Mouse (Mus musculus): ENCODE measurements around the gene Spata17. TPM values are rescaled to one million over a fixed set of nuclear protein-coding genes. Genes with fewer than 3 reads are reported as not detected.

Spata17 gene
- total and polyA plus RNA-seq, 3 experiments = 0.24 TPM; not detected in 2

DNA sequence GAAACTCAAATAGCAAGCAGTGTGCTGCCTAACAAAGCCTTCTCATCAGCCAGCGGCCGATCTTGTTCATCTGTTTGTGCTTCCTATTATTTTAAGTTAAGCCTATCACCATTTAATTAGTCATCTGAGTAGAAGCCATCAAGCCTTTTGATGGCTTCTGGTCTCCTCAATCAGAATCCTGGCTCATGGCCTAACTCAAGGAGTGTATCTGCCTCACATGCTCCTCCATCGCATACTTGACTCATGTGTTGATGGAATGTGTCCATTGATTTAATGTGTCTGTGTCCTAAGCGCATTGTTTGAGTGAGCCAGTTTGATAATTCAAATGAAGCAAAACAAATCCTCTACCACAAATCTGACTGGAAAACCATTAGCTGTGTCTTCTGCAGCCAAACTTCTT is 113.1 kb downstream of the Spata17 start:
- Histone ChIP-seq H3K9ac (ENCODE audit: insufficient read depth, low read depth) (no peak overlapping the region), H3K4me2 (ENCODE audit: insufficient read depth, low read depth, poor library complexity, severe bottlenecking) (no peak overlapping the region), H3K27me3 (replicated peaks) (no peaks in the 10 kb centered on the region), H3K27ac (ENCODE audit: insufficient read depth, low read depth) (no peak overlapping the region), H3K36me3 (replicated peaks in 1 of 2; ENCODE audit: control insufficient read depth in 1 of 2, insufficient read depth in 1 of 2, low read length in 1 of 2) (no peaks in the 10 kb centered on the region), H3K79me2 (replicated peaks; ENCODE audit: control insufficient read depth, extremely low read depth, insufficient read depth, poor library complexity, severe bottlenecking) (no peaks in the 10 kb centered on the region), H3K9me3 (replicated peaks; ENCODE audit: low read length) (no peaks in the 10 kb centered on the region), H3K4me3 (replicated peaks in 1 of 3; ENCODE audit: low read depth in 2 of 3, low read length in 2 of 3, poor library complexity in 1 of 3) (no peak overlapping the region), H3K4me1 (ENCODE audit: control insufficient read depth in 1 of 2, insufficient read depth in 2 of 2) (no peaks in the 10 kb centered on the region)
- in situ Hi-C loops (cut with MboI; ENCODE audit: low pct_ligation_motif_present, low pct_unique_long_range_greater_than_20kb, low sequenced_read_pairs) (no loop called here), dilution Hi-C loops (cut with MboI; ENCODE audit: extremely low pct_ligation_motif_present, extremely low pct_unique_long_range_greater_than_20kb, low sequenced_read_pairs) (no loop called here)
- TF ChIP-seq MYC (IDR thresholded peaks at IDR 0.05; ENCODE audit: low read depth, low read length) (no peak), POLR2A (IDR thresholded peaks at IDR 0.05; ENCODE audit: low read depth, low read length) (no peak), SIN3A (IDR thresholded peaks at IDR 0.05; ENCODE audit: low read length) (no peak), ZNF384 (IDR thresholded peaks at IDR 0.05; ENCODE audit: low read depth, low read length) (no peak), SMC3 (IDR thresholded peaks at IDR 0.05; ENCODE audit: low read depth, low read length) (no peak), PAX5 (IDR thresholded peaks at IDR 0.05; ENCODE audit: low read length) (no peak), MXI1 (IDR thresholded peaks at IDR 0.05; ENCODE audit: low read depth, low read length) (no peak), MAFK (IDR thresholded peaks at IDR 0.05; ENCODE audit: insufficient replicate concordance, low read length) (no peak), TCF12 (IDR thresholded peaks at IDR 0.05; ENCODE audit: low read depth, low read length) (no peak), CHD2 (IDR thresholded peaks at IDR 0.05; ENCODE audit: low read length) (no peak), ZKSCAN1 (IDR thresholded peaks at IDR 0.05; ENCODE audit: borderline replicate concordance, low read depth, low read length) (no peak), MEF2A (IDR thresholded peaks at IDR 0.05; ENCODE audit: borderline replicate concordance, low read depth, low read length) (no peak), KAT2A (IDR thresholded peaks at IDR 0.05; ENCODE audit: insufficient replicate concordance, low read length) (no peak), BHLHE40 (IDR thresholded peaks at IDR 0.05; ENCODE audit: low read depth, low read length) (no peak), CHD1 (IDR thresholded peaks at IDR 0.05; ENCODE audit: low read depth, low read length) (no peak), ELF1 (IDR thresholded peaks at IDR 0.05; ENCODE audit: low read depth, low read length) (no peak)
- no peak for DNase-seq (ENCODE audit: extremely low read depth)

DNA sequence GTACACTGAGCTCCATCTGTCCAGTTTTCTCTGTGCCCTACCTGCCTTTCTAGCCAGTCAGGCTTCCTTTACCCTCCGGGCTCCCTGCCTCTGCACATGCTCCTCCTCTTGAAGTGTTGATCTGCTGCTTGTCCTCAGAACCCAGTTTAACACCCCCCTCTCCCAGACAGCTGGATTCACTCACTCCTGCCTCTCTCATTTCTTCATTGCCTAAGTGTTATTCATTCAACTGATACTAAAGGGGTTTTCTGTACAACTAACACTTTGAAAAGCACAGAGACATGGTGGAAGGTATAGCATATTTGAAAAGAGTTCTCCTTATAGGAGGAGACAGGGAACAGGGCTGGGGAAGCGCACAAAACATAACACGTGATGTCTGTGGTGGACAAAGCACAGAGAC is 114.1 kb downstream of the Spata17 start:
- dilution Hi-C loops (cut with MboI; ENCODE audit: extremely low pct_ligation_motif_present, extremely low pct_unique_long_range_greater_than_20kb, low sequenced_read_pairs) (no loop called here), in situ Hi-C loops (cut with MboI; ENCODE audit: low pct_ligation_motif_present, low pct_unique_long_range_greater_than_20kb, low sequenced_read_pairs) (no loop called here)
- Histone ChIP-seq H3K27ac (ENCODE audit: insufficient read depth, low read depth) (no peak overlapping the region), H3K9ac (ENCODE audit: insufficient read depth, low read depth) (no peak overlapping the region), H3K9me3 (replicated peaks; ENCODE audit: low read length) (no peaks in the 10 kb centered on the region), H3K4me3 (replicated peaks in 1 of 3; ENCODE audit: low read depth in 2 of 3, low read length in 2 of 3, poor library complexity in 1 of 3) (no peak overlapping the region), H3K79me2 (replicated peaks; ENCODE audit: control insufficient read depth, extremely low read depth, insufficient read depth, poor library complexity, severe bottlenecking) (no peaks in the 10 kb centered on the region), H3K27me3 (replicated peaks) (no peaks in the 10 kb centered on the region), H3K4me1 (ENCODE audit: control insufficient read depth in 1 of 2, insufficient read depth in 2 of 2) (no peaks in the 10 kb centered on the region), H3K36me3 (replicated peaks in 1 of 2; ENCODE audit: control insufficient read depth in 1 of 2, insufficient read depth in 1 of 2, low read length in 1 of 2) (no peaks in the 10 kb centered on the region), H3K4me2 (ENCODE audit: insufficient read depth, low read depth, poor library complexity, severe bottlenecking) (no peak overlapping the region)
- TF ChIP-seq MAZ (IDR thresholded peaks at IDR 0.05; ENCODE audit: low read depth, low read length) (no peak), MXI1 (IDR thresholded peaks at IDR 0.05; ENCODE audit: low read depth, low read length) (no peak), CHD1 (IDR thresholded peaks at IDR 0.05; ENCODE audit: low read depth, low read length) (no peak), EP300 (IDR thresholded peaks at IDR 0.05; ENCODE audit: low read length) (no peak), IRF4 (IDR thresholded peaks at IDR 0.05; ENCODE audit: low read depth, low read length) (no peak), ETS1 (conservative IDR thresholded peaks at IDR 0.05; ENCODE audit: low read depth, low read length) (no peak), TBP (conservative IDR thresholded peaks at IDR 0.05; ENCODE audit: low read depth, low read length) (no peak), MYC (IDR thresholded peaks at IDR 0.05; ENCODE audit: low read depth, low read length) (no peak), SIN3A (IDR thresholded peaks at IDR 0.05; ENCODE audit: low read length) (no peak), CHD2 (IDR thresholded peaks at IDR 0.05; ENCODE audit: low read length) (no peak), JUN (IDR thresholded peaks at IDR 0.05; ENCODE audit: insufficient read depth, low read depth, low read length) (no peak), GABPA (IDR thresholded peaks at IDR 0.05; ENCODE audit: insufficient replicate concordance, low read depth, low read length) (no peak), ELF1 (IDR thresholded peaks at IDR 0.05; ENCODE audit: low read depth, low read length) (no peak), ZC3H11A (IDR thresholded peaks at IDR 0.05; ENCODE audit: low read depth, low read length) (no peak), POLR2A (IDR thresholded peaks at IDR 0.05; ENCODE audit: low read depth, low read length) (no peak), USF1 (IDR thresholded peaks at IDR 0.05; ENCODE audit: low read depth, low read length) (no peak), POLR2AphosphoS2 (IDR thresholded peaks at IDR 0.05; ENCODE audit: low read depth, low read length) (no peak), TCF12 (IDR thresholded peaks at IDR 0.05; ENCODE audit: low read depth, low read length) (no peak), UBTF (IDR thresholded peaks at IDR 0.05; ENCODE audit: low read depth, low read length) (no peak), PAX5 (IDR thresholded peaks at IDR 0.05; ENCODE audit: low read length) (no peak)
- no peak for DNase-seq (ENCODE audit: extremely low read depth)

All from CH12.LX (cell line).